Mouse (Mus musculus) heart, adult 2 months (tissue): ENCODE data around the gene Kazn.

ENCODE experiments used
- CTCF ChIP-seq: fragments of 200-600 bp; IDR thresholded peaks from 2 replicates; pipeline ENCODE4 v1.8.1; 2022; ENCODE audit warnings: antibody characterized with exemption, mild to moderate bottlenecking, moderate library complexity
- EP300 ChIP-seq: fragments of 200-500 bp; IDR thresholded peaks from 2 replicates; pipeline ENCODE4 v1.6.1; 2011; ENCODE audit warnings: low read depth, low read length, control low read depth; ENCODE audit not compliant: insufficient read depth
- POLR2A ChIP-seq: fragments of 200-500 bp; IDR thresholded peaks from 2 replicates; pipeline ENCODE4 v1.6.1; 2011; ENCODE audit warnings: mild to moderate bottlenecking, low read depth, low read length, control low read depth; ENCODE audit not compliant: insufficient read depth

DNA sequence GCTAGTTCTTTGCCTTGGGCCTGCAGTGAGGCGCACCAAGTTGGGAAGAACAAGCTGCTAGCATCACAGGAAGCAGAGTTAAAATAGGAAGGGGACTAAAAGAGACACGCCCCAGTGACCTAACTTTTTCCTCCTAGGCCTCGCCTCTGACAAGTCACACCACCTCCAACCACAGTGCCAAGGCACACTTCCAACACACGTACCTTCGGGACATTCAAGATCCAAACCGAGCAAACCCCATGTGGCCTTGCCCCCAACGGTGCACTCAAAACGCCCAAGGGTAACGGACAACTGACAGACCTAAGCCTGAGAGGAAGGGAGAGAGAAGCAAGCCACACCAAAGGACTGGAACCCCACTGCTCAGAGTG lies 53.7 kb downstream of the Kazn start:
- TF ChIP-seq EP300 (0 out of 2 replicates have a peak, but pooled peaks have one; percentile 9), CTCF (no peak), POLR2A (no peak)
